Mouse (Mus musculus): ENCODE measurements around the gene Fam47e.

- TF ChIP-seq UBTF (IDR thresholded peaks at IDR 0.05; ENCODE audit: borderline replicate concordance, insufficient read depth, low read depth, low read length) (no peak), RAD21 (IDR thresholded peaks at IDR 0.05; ENCODE audit: low read depth, low read length) (no peak), KAT2A (conservative IDR thresholded peaks at IDR 0.05; ENCODE audit: low read depth, low read length) (no peak), POLR2A (IDR thresholded peaks at IDR 0.05; ENCODE audit: control insufficient read depth in 1 of 2, insufficient read depth in 1 of 2, low read depth in 1 of 2, low read length in 2 of 2, poor library complexity in 1 of 2) (no peak), SMC3 (IDR thresholded peaks at IDR 0.05; ENCODE audit: low read depth, low read length) (no peak), NELFE (IDR thresholded peaks at IDR 0.05; ENCODE audit: low read depth, low read length) (no peak), MAX (IDR thresholded peaks at IDR 0.05; ENCODE audit: low read length) (no peak), NRF1 (IDR thresholded peaks at IDR 0.05; ENCODE audit: insufficient read depth, low read depth, low read length, poor library complexity, severe bottlenecking) (no peak), CTCF (IDR thresholded peaks at IDR 0.05 in 2 of 3, conservative IDR thresholded peaks at IDR 0.05 in 1 of 3; ENCODE audit: control insufficient read depth in 1 of 3, insufficient read depth in 1 of 3, low read depth in 2 of 3, low read length in 3 of 3, poor library complexity in 1 of 3, severe bottlenecking in 1 of 3) (no peak), HCFC1 (IDR thresholded peaks at IDR 0.05; ENCODE audit: low read depth, low read length) (no peak), EP300 (IDR thresholded peaks at IDR 0.05; ENCODE audit: low read depth in 1 of 2, low read length in 2 of 2) (no peak), TCF12 (IDR thresholded peaks at IDR 0.05; ENCODE audit: low read depth, low read length) (no peak), CHD1 (IDR thresholded peaks at IDR 0.05; ENCODE audit: low read depth, low read length) (no peak), MAFK (IDR thresholded peaks at IDR 0.05; ENCODE audit: borderline replicate concordance, low read depth, low read length) (no peak)
Observed at GRCm38 (mm10) chr5:92512066-92512465, 42.8 kb upstream of the Fam47e start.

Measured in MEL (cell line).